Mouse (Mus musculus): Measurements from ENCODE around the gene D630039A03Rik. TPM values are rescaled to one million over a fixed set of nuclear protein-coding genes. Genes with fewer than 3 reads are reported as not detected.

The D630039A03Rik gene
- polyA plus RNA-seq, 2 experiments, result 0.17 to 0.36 TPM

- 58% methylated on average over 10 of the region's 10 CpGs for WGBS
- no peak for TF ChIP-seq POLR2A (IDR thresholded peaks at IDR 0.05; ENCODE audit: borderline replicate concordance, extremely low read depth, insufficient read depth, insufficient read length)
- Histone ChIP-seq H3K4me3 (replicated peaks; ENCODE audit: low read length) (no peak overlapping the region), H3K4me2 (replicated peaks; ENCODE audit: low read depth, low read length, severe bottlenecking) (no peak overlapping the region), H3K9me3 (ENCODE audit: control insufficient read depth, low read length) (no peaks in the 10 kb centered on the region), H3K4me1 (ENCODE audit: control insufficient read depth, insufficient read depth, low read length) (peaks cover 11% of the 10 kb centered on the region; the same call in 1 of the 2 replicates), H3K9ac (ENCODE audit: low read depth, low read length, severe bottlenecking) (no peak overlapping the region), H3K27me3 (ENCODE audit: control insufficient read depth, insufficient read depth, low read length) (no peaks in the 10 kb centered on the region), H3K36me3 (ENCODE audit: control insufficient read depth, insufficient read depth, low read length) (no peaks in the 10 kb centered on the region), H3K27ac (replicated peaks; ENCODE audit: low read depth, low read length) (no peak overlapping the region)
- ATAC-seq (ENCODE audit: low FRiP score, low read depth) (no peak), DNase-seq (ENCODE audit: low spot score) (no peak)
Observed at GRCm38 (mm10) chr4:57867454-57867853, 48.6 kb downstream of the D630039A03Rik start.

DNA sequence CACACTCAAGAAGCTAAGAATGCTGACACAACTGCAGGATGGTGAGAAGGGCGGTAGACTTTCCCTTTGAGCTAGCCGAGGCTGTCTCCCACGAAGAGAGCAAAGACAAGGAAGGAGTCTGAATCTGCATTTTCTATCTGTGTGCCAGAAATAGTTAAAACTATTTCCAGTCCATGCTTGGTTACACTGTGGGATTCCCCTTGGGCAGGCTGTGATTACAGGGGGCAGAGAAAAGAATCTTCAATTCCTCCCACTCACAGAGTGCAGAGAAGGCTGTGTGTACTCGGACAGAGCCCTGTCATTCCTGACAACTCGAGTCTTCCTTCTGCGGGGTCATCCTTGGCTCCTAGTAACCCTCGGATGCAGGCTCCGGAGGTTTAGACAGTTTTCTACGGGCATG, 49.1 kb downstream of the D630039A03Rik start:
- no peak overlapping the region for H3K4me3 ChIP-seq (replicated peaks; ENCODE audit: low read length)
- peaks cover 16% of the 10 kb centered on the region for H3K4me1 ChIP-seq (ENCODE audit: control insufficient read depth, insufficient read depth, low read length)
- WGBS, result 77% methylated on average over 9 of the region's 9 CpGs
- no peak overlapping the region for H3K4me2 ChIP-seq (replicated peaks; ENCODE audit: low read depth, low read length, severe bottlenecking)
- H3K36me3 ChIP-seq (ENCODE audit: control insufficient read depth, insufficient read depth, low read length), result no peaks in the 10 kb centered on the region
- H3K27me3 ChIP-seq (ENCODE audit: control insufficient read depth, insufficient read depth, low read length), result no peaks in the 10 kb centered on the region
- no peaks in the 10 kb centered on the region for H3K9me3 ChIP-seq (ENCODE audit: control insufficient read depth, low read length)
- H3K9ac ChIP-seq (ENCODE audit: low read depth, low read length, severe bottlenecking), result no peak overlapping the region
- H3K27ac ChIP-seq (replicated peaks; ENCODE audit: low read depth, low read length), result no peak overlapping the region
- no peak for ATAC-seq (ENCODE audit: low FRiP score, low read depth)
- no peak for DNase-seq (ENCODE audit: low spot score)
- TF ChIP-seq POLR2A (IDR thresholded peaks at IDR 0.05; ENCODE audit: borderline replicate concordance, extremely low read depth, insufficient read depth, insufficient read length), result no peak

DNA sequence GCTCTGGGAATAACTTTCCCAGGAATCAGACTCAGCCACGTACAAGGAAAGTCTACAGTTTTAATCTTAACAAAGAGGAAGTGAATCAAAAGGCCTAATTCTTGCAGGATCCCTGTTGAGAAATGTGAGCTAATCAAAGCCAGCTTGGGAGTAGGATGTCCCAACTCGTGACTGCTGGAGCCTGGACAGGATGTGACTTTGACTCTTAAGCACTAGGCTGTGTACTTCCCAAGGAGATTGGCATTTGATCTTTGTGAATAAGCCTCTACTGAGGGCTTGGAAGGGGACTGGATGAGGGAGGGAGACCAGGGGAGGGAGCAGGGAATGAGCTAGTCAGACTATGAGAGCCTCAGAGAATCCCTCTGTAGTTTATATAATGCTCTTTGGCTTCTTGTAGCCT, 50.0 kb downstream of the D630039A03Rik start:
- Histone ChIP-seq H3K27ac (replicated peaks; ENCODE audit: low read depth, low read length) (no peak overlapping the region), H3K36me3 (ENCODE audit: control insufficient read depth, insufficient read depth, low read length) (no peaks in the 10 kb centered on the region), H3K27me3 (ENCODE audit: control insufficient read depth, insufficient read depth, low read length) (no peaks in the 10 kb centered on the region), H3K9ac (ENCODE audit: low read depth, low read length, severe bottlenecking) (no peak overlapping the region), H3K4me2 (replicated peaks; ENCODE audit: low read depth, low read length, severe bottlenecking) (no peak overlapping the region), H3K9me3 (ENCODE audit: control insufficient read depth, low read length) (no peaks in the 10 kb centered on the region), H3K4me1 (ENCODE audit: control insufficient read depth, insufficient read depth, low read length) (peaks cover 23% of the 10 kb centered on the region), H3K4me3 (replicated peaks; ENCODE audit: low read length) (no peak overlapping the region)
- WGBS, result 9% methylated on average over 2 of the region's 2 CpGs
- DNase-seq (ENCODE audit: low spot score) (no peak), ATAC-seq (ENCODE audit: low FRiP score, low read depth) (no peak)
- TF ChIP-seq POLR2A (IDR thresholded peaks at IDR 0.05; ENCODE audit: borderline replicate concordance, extremely low read depth, insufficient read depth, insufficient read length), result no peak

DNA sequence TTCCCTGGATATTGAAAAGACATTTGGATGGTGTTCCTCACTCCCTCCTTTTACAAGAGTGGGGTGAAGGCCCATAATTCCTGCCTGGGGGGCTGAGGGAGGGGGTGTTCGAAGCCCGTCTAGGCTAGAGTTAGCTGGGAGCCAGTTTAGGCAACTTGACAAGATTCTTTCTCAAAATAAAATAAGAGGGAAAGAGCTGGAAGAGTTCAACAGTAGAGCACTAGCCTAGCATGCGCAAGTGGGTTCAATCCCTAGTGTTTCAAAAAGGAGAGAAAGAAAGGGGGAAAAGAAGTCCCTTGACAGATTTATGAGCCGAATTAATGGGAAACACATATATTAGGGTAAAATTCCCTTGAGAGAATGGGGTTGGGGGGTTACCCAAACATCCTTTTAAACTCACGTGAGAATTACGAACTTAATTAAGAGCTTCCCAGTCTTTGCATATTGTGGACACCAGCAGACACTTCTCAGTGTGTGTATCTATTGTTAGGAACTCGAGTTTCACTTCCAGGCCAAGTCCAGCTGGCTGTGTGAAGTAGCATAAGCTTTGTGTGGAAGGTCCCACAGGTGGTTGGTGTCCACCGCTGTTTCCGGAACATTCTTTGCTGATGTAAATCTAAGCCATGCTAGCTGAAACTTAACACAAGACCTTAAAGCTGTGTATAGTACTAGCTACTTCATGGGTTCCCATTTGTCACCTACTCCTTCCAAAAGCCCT, 53.7 kb downstream of the D630039A03Rik start:
- Histone ChIP-seq H3K9ac (ENCODE audit: low read depth, low read length, severe bottlenecking) (no peak overlapping the region), H3K9me3 (ENCODE audit: control insufficient read depth, low read length) (no peaks in the 10 kb centered on the region), H3K27me3 (ENCODE audit: control insufficient read depth, insufficient read depth, low read length) (no peaks in the 10 kb centered on the region), H3K4me2 (replicated peaks; ENCODE audit: low read depth, low read length, severe bottlenecking) (no peak overlapping the region), H3K4me3 (replicated peaks; ENCODE audit: low read length) (no peak overlapping the region), H3K27ac (replicated peaks; ENCODE audit: low read depth, low read length) (no peak overlapping the region), H3K36me3 (ENCODE audit: control insufficient read depth, insufficient read depth, low read length) (peaks cover 5% of the 10 kb centered on the region), H3K4me1 (ENCODE audit: control insufficient read depth, insufficient read depth, low read length) (peaks cover 24% of the 10 kb centered on the region)
- TF ChIP-seq POLR2A (IDR thresholded peaks at IDR 0.05; ENCODE audit: borderline replicate concordance, extremely low read depth, insufficient read depth, insufficient read length), result no peak
- peak; percentile 54 for ATAC-seq (ENCODE audit: low FRiP score, low read depth)
- WGBS, result 62% methylated on average over 9 of the region's 9 CpGs
- no peak for DNase-seq (ENCODE audit: low spot score)

GRCm38 (mm10) chr4:57861856-57862255, 54.2 kb downstream of the D630039A03Rik start:
- peak; percentile 58 for ATAC-seq (ENCODE audit: low FRiP score, low read depth)
- Histone ChIP-seq H3K36me3 (ENCODE audit: control insufficient read depth, insufficient read depth, low read length) (peaks cover 10% of the 10 kb centered on the region), H3K27ac (replicated peaks; ENCODE audit: low read depth, low read length) (no peak overlapping the region), H3K9me3 (ENCODE audit: control insufficient read depth, low read length) (no peaks in the 10 kb centered on the region), H3K4me2 (replicated peaks; ENCODE audit: low read depth, low read length, severe bottlenecking) (no peak overlapping the region), H3K4me1 (ENCODE audit: control insufficient read depth, insufficient read depth, low read length) (peaks cover 24% of the 10 kb centered on the region), H3K27me3 (ENCODE audit: control insufficient read depth, insufficient read depth, low read length) (no peaks in the 10 kb centered on the region), H3K4me3 (replicated peaks; ENCODE audit: low read length) (no peak overlapping the region), H3K9ac (ENCODE audit: low read depth, low read length, severe bottlenecking) (no peak overlapping the region)
- TF ChIP-seq POLR2A (IDR thresholded peaks at IDR 0.05; ENCODE audit: borderline replicate concordance, extremely low read depth, insufficient read depth, insufficient read length), result no peak
- DNase-seq (ENCODE audit: low spot score), result peak; percentile 65
- WGBS, result 40% methylated on average over 8 of the region's 8 CpGs

Data from limb, embryonic 14.5 days (tissue).